Comparison of ENCODE assay signal across 8 mouse cellular contexts in genomic region chr4:132302939-132303479, GRCm38 (mm10). TPM values are rescaled to one million over a fixed set of nuclear protein-coding genes. Genes with fewer than 3 reads are reported as not detected.
A peak's percentile ranks its signal among the peaks of the same experiment; 100 is the strongest.
DNase-seq lines count a peak whose midpoint lies in the region.

Rab42 (minus strand) TSS chr4:132303385.

- DNase-seq in adipocyte (ENCODE audit: low spot score), result peak; percentile 54
- peak; percentile 78 for DNase-seq in embryo, embryonic 10.5 days (ENCODE audit: low spot score)
- DNase-seq in gastrocnemius, postnatal 25 days, result peak; percentile 55
- peak; percentile 77 for DNase-seq in induced T-regulatory cell, adult 2 months (ENCODE audit: low read depth)
- DNase-seq in left cerebral cortex, postnatal 4 days, result peak; percentile 47
- peak; percentile 73 for DNase-seq in mesoderm, embryonic 11.5 days (ENCODE audit: low read depth, low spot score)
- DNase-seq in skeletal muscle tissue, adult 2 months (ENCODE audit: low read depth, low spot score), result peak; percentile 28
- peak; percentile 79 for DNase-seq in yolk sac, embryonic 10.5 days (ENCODE audit: low spot score)

- intact Hi-C loops in left cerebral cortex, postnatal 4 days (cut with DNase I), result no loop called here

RNA-seq across cellular contexts. Expression of gene Rab42, which starts in this region (rescaled TPM):
- under 1 TPM in 1 of 2 experiments, not detected in 1; 0.48 TPM for total RNA-seq in gastrocnemius, postnatal 25 days (2021)
- total RNA-seq in left cerebral cortex, postnatal 4 days (2021), result 1 to 10 TPM; 1.4 to 2.1 TPM

Comparison
In these comparisons a context has a peak if more than half of its experiments do, and no peak if none do; other contexts are left out.
1. Peak in every context shown above with its lines: DNase-seq.
2. Peak in DNase-seq in gastrocnemius, postnatal 25 days; RNA of the gene not detected or under 1 TPM.
3. DNase-seq: peak in every context shown above with its lines; median percentile 79 in yolk sac, embryonic 10.5 days; 78 in embryo, embryonic 10.5 days; 77 in induced T-regulatory cell, adult 2 months; 73 in mesoderm, embryonic 11.5 days; 55 in gastrocnemius, postnatal 25 days; 54 in adipocyte; 47 in left cerebral cortex, postnatal 4 days; 28 in skeletal muscle tissue, adult 2 months.